In the genomic region with DNA sequence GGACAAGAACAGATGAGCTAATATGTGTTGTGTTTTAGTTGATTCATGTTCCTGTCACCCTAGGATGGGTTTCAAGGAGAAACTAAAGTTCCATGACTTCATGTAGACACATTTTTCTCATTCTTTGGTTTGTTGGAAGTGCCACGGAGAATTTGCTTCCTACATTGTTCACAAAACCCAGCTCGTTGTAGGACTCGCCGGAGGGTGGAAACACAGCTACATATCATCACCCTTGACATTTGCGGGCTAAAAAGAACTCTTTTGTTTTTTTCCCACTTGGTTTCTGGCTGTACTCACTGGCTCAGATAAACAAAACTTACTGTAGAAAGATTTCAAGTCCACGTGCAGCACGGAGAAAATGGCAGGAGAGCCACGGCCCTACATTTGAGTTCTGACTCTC, we compare ENCODE assay signal across 15 mouse cellular contexts. TPM values are rescaled to one million over a fixed set of nuclear protein-coding genes. Genes with fewer than 3 reads are reported as not detected.
DNase-seq lines count a peak whose midpoint lies in the region; ATAC-seq and TF ChIP-seq lines count a peak whose summit lies in the region.
"Had no signal": no experiment of that assay in that cellular context is flagged by ENCODE, and none has a peak within 500 bp of the region (broad histone marks: within the 10 kb centered on the region; RNA-seq: fewer than 3 reads in every experiment).

No protein-coding gene starts in this region.

- DNase-seq in heart, adult 8-10 months (ENCODE audit: low spot score): peak; percentile 18
- DNase-seq in heart, adult 18-20 months: no peak
- DNase-seq in lung, embryonic 14.5 days: peak; percentile 72
- no peak for DNase-seq in lung, postnatal 36 days
- DNase-seq in fibroblast of lung, adult 2 months (ENCODE audit: low read depth): peak; percentile 38
- no peak for DNase-seq in midbrain, embryonic 14.5 days
- DNase-seq: cerebellum, adult 9-10 months; liver, postnatal 0 days; retina, postnatal 1 day; spleen, adult 18-20 months had no signal

- no peaks in the 10 kb centered on the region for H3K27me3 ChIP-seq in lung, embryonic 14.5 days (ENCODE audit: insufficient read depth, low read length)
- no peaks in the 10 kb centered on the region for H3K27me3 ChIP-seq in neural tube, embryonic 15.5 days (replicated peaks)
- H3K27me3 ChIP-seq in midbrain, embryonic 14.5 days (ENCODE audit: control insufficient read depth, insufficient read depth, low read length): no peaks in the 10 kb centered on the region
- H3K27me3 ChIP-seq: midbrain, embryonic 12.5 days had no signal

- H3K27ac ChIP-seq in lung, embryonic 14.5 days (ENCODE audit: low read depth): peak overlapping the region; percentile 50; the same call in 1 of the 2 replicates
- H3K27ac ChIP-seq in neural tube, embryonic 15.5 days (replicated peaks): 0 out of 2 replicates have a peak overlapping the region, but pooled peaks have one; percentile 25
- H3K27ac ChIP-seq in midbrain, embryonic 14.5 days (replicated peaks; ENCODE audit: low read depth, low read length): no peak overlapping the region
- H3K27ac ChIP-seq: hindbrain, postnatal 0 days; layer of hippocampus, adult 2 months; left cerebral cortex, adult 2 months; midbrain, embryonic 12.5 days had no signal

- no peak overlapping the region for H3K9ac ChIP-seq in lung, embryonic 14.5 days
- no peak overlapping the region for H3K9ac ChIP-seq in neural tube, embryonic 15.5 days (replicated peaks)
- H3K9ac ChIP-seq in midbrain, embryonic 14.5 days (replicated peaks; ENCODE audit: low read length): no peak overlapping the region
- H3K9ac ChIP-seq: liver, postnatal 0 days; midbrain, embryonic 12.5 days had no signal

- no peak overlapping the region for H3K4me2 ChIP-seq in lung, embryonic 14.5 days
- H3K4me2 ChIP-seq in neural tube, embryonic 15.5 days: no peak overlapping the region
- H3K4me2 ChIP-seq in midbrain, embryonic 14.5 days (ENCODE audit: low read length): no peak overlapping the region
- H3K4me2 ChIP-seq: midbrain, embryonic 12.5 days had no signal

- H3K9me3 ChIP-seq in lung, embryonic 14.5 days (ENCODE audit: low read depth, low read length): no peaks in the 10 kb centered on the region
- 0 out of 2 replicates have a peak, but pooled peaks cover 2% of the 10 kb centered on the region for H3K9me3 ChIP-seq in neural tube, embryonic 15.5 days (replicated peaks)
- H3K9me3 ChIP-seq in midbrain, embryonic 14.5 days (ENCODE audit: control insufficient read depth, low read length): no peaks in the 10 kb centered on the region
- H3K9me3 ChIP-seq: midbrain, embryonic 12.5 days had no signal

- no peak for TF ChIP-seq CTCF in lung, embryonic 14.5 days (IDR thresholded peaks at IDR 0.05; ENCODE audit: low read depth)

- H3K4me1 ChIP-seq in lung, embryonic 14.5 days (ENCODE audit: insufficient read depth): no peaks in the 10 kb centered on the region
- no peaks in the 10 kb centered on the region for H3K4me1 ChIP-seq in neural tube, embryonic 15.5 days
- no peaks in the 10 kb centered on the region for H3K4me1 ChIP-seq in midbrain, embryonic 14.5 days (ENCODE audit: control insufficient read depth, insufficient read depth, low read length)
- H3K4me1 ChIP-seq: midbrain, embryonic 12.5 days had no signal

- WGBS in lung, embryonic 14.5 days: 40% methylated on average over 8 of the region's 8 CpGs
- WGBS in neural tube, embryonic 15.5 days: 14% methylated on average over 8 of the region's 8 CpGs
- WGBS in midbrain, embryonic 14.5 days: 94% methylated on average over 8 of the region's 8 CpGs

- ATAC-seq in lung, embryonic 14.5 days (ENCODE audit: insufficient read depth): no peak
- 0 out of 2 replicates have a peak, but pooled peaks have one; percentile 23 for ATAC-seq in neural tube, embryonic 15.5 days (ENCODE audit: low FRiP score)
- no peak for ATAC-seq in midbrain, embryonic 14.5 days (ENCODE audit: low FRiP score, low TSS enrichment)
- ATAC-seq: hindbrain, postnatal 0 days; liver, postnatal 0 days had no signal

- no peak overlapping the region for H3K4me3 ChIP-seq in lung, embryonic 14.5 days (ENCODE audit: low read depth, low read length)
- no peak overlapping the region for H3K4me3 ChIP-seq in neural tube, embryonic 15.5 days (replicated peaks)
- no peak overlapping the region for H3K4me3 ChIP-seq in midbrain, embryonic 14.5 days (replicated peaks; ENCODE audit: low read depth, low read length)
- H3K4me3 ChIP-seq: layer of hippocampus, adult 2 months; left cerebral cortex, adult 2 months; midbrain, embryonic 12.5 days had no signal

- H3K36me3 ChIP-seq in lung, embryonic 14.5 days (ENCODE audit: insufficient read depth): no peaks in the 10 kb centered on the region
- no peaks in the 10 kb centered on the region for H3K36me3 ChIP-seq in neural tube, embryonic 15.5 days
- H3K36me3 ChIP-seq in midbrain, embryonic 14.5 days (ENCODE audit: control insufficient read depth, insufficient read depth, low read length): no peaks in the 10 kb centered on the region
- H3K36me3 ChIP-seq: midbrain, embryonic 12.5 days had no signal

RNA-seq across cellular contexts. Expression of a gene that starts 38.0 kb away (rescaled TPM):
- 10 to 100 TPM; 48.8 to 54.2 (median 52.4) TPM for total RNA-seq in heart, adult 8-10 months (2022)
- 10 to 100 TPM; 56.8 to 60.7 TPM for total RNA-seq in heart, adult 18-20 months (2021)
- polyA plus RNA-seq in lung, embryonic 14.5 days (2014; fragmentation: Nextera tagmentation; extraction: Ambion mirVana): 115 and 125 TPM in 2 replicates
- 172 and 187 TPM in 2 replicates for polyA plus RNA-seq in neural tube, embryonic 15.5 days (2015; fragmentation: Nextera tagmentation; extraction: Ambion mirVana)
- polyA plus RNA-seq in midbrain, embryonic 14.5 days (2014; fragmentation: Nextera tagmentation; extraction: Ambion mirVana): 168 and 171 TPM in 2 replicates

RNA-seq across cellular contexts. Expression of a gene that starts 41.9 kb away (rescaled TPM):
- 10 to 100 TPM; 33.9 to 39.6 (median 36.0) TPM for total RNA-seq in heart, adult 8-10 months (2022)
- total RNA-seq in heart, adult 18-20 months (2021): 10 to 100 TPM; 39.0 to 41.1 TPM
- polyA plus RNA-seq in lung, embryonic 14.5 days (2014; fragmentation: Nextera tagmentation; extraction: Ambion mirVana): 66.8 and 77.0 TPM in 2 replicates
- 29.1 and 29.8 TPM in 2 replicates for polyA plus RNA-seq in neural tube, embryonic 15.5 days (2015; fragmentation: Nextera tagmentation; extraction: Ambion mirVana)
- polyA plus RNA-seq in midbrain, embryonic 14.5 days (2014; fragmentation: Nextera tagmentation; extraction: Ambion mirVana): 21.8 and 27.5 TPM in 2 replicates

Comparison
In these comparisons a context has a peak if more than half of its experiments do, and no peak if none do; other contexts are left out.
1. DNase-seq: peak in heart, adult 8-10 months (single experiment), lung, embryonic 14.5 days (single experiment) and fibroblast of lung, adult 2 months (single experiment); none in heart, adult 18-20 months (0 of 2), lung, postnatal 36 days (single experiment) and midbrain, embryonic 14.5 days (single experiment).